Mouse (Mus musculus) thymus, adult 2 months (tissue): ENCODE data around the gene Ush2a.

ENCODE experiments used
- CTCF ChIP-seq: fragments of 200-500 bp; IDR thresholded peaks from 2 replicates; pipeline ENCODE4 v1.5.1; 2012; ENCODE audit warnings: mild to moderate bottlenecking, control low read depth, low read length, moderate library complexity, borderline replicate concordance; ENCODE audit not compliant: control insufficient read depth, poor library complexity, insufficient read depth; ENCODE audit errors: extremely low read depth
- POLR2A ChIP-seq: fragments of 200-500 bp; IDR thresholded peaks from 2 replicates; pipeline ENCODE4 v1.6.1; 2012; ENCODE audit warnings: mild to moderate bottlenecking, low read length, control low read depth, moderate library complexity; ENCODE audit not compliant: control insufficient read depth, poor library complexity, insufficient read depth; ENCODE audit errors: extremely low read depth

GRCm38 (mm10) chr1:188320204-188320603 lies 58.4 kb downstream of the Ush2a start:
- TF ChIP-seq CTCF, result no peak
- TF ChIP-seq POLR2A, result no peak
